Mouse (Mus musculus): ENCODE measurements at regions not wholly inside any gene's neighbourhood (a gene's known extent, or its start where the extent isn't known, plus 50 kb on each side); places are given as distances from the start of the nearest gene placed in this dataset.

GRCm38 (mm10) chr1:72108678-72109077, 103.4 kb downstream of the Mreg start:
- no peak for DNase-seq

GRCm38 (mm10) chr1:72107125-72107524, 105.0 kb downstream of the Mreg start:
- no peak for DNase-seq

GRCm38 (mm10) chr1:72106655-72107054, 105.5 kb downstream of the Mreg start:
- DNase-seq, result no peak

GRCm38 (mm10) chr1:72105435-72106057, 106.6 kb downstream of the Mreg start:
- DNase-seq, result no peak

GRCm38 (mm10) chr1:72103962-72104361, 108.1 kb downstream of the Mreg start:
- peak; percentile 8 for DNase-seq

GRCm38 (mm10) chr1:72103387-72103786, 108.7 kb downstream of the Mreg start:
- no peak for DNase-seq

- DNase-seq, result no peak
Measured at GRCm38 (mm10) chr1:72099447-72099846, 112.7 kb downstream of the Mreg start.

GRCm38 (mm10) chr1:72091344-72091743, 120.8 kb downstream of the Mreg start:
- DNase-seq, result no peak

GRCm38 (mm10) chr1:72085661-72086060, 126.4 kb downstream of the Mreg start:
- no peak for DNase-seq

GRCm38 (mm10) chr1:72084219-72084618, 127.9 kb downstream of the Mreg start:
- DNase-seq, result no peak

- DNase-seq, result no peak
Measured at GRCm38 (mm10) chr1:72082366-72082765, 129.7 kb downstream of the Mreg start.

GRCm38 (mm10) chr1:72081811-72082210, 130.3 kb downstream of the Mreg start:
- no peak for DNase-seq

- no peak for DNase-seq
Measured at GRCm38 (mm10) chr1:72078926-72079550, 133.1 kb downstream of the Mreg start.

- no peak for DNase-seq
Measured at GRCm38 (mm10) chr1:72076341-72076740, 135.8 kb downstream of the Mreg start.

GRCm38 (mm10) chr1:72075464-72075863, 136.6 kb downstream of the Mreg start:
- DNase-seq, result no peak

GRCm38 (mm10) chr1:72073245-72073644, 138.9 kb downstream of the Mreg start:
- no peak for DNase-seq

GRCm38 (mm10) chr1:72070489-72070888, 141.6 kb downstream of the Mreg start:
- DNase-seq, result no peak

GRCm38 (mm10) chr1:72069056-72069455, 143.1 kb downstream of the Mreg start:
- peak; percentile 75 for DNase-seq

GRCm38 (mm10) chr1:72065090-72065489, 147.0 kb downstream of the Mreg start:
- DNase-seq, result peak; percentile 61

GRCm38 (mm10) chr1:72060393-72060792, 151.7 kb downstream of the Mreg start:
- no peak for DNase-seq

- no peak for DNase-seq
Measured at GRCm38 (mm10) chr1:72058045-72058703, 153.9 kb downstream of the Mreg start.

GRCm38 (mm10) chr1:72054541-72054940, 157.6 kb downstream of the Mreg start:
- DNase-seq, result no peak

- DNase-seq, result no peak
Measured at GRCm38 (mm10) chr1:72050858-72051257, 161.2 kb downstream of the Mreg start.

- DNase-seq, result no peak
Measured at GRCm38 (mm10) chr1:72046072-72046471, 166.0 kb downstream of the Mreg start.
